Mouse (Mus musculus) spleen, adult 2 months (tissue): ENCODE results near the gene Itga7.

Experiments
- CTCF ChIP-seq: fragments of 200-500 bp; IDR thresholded peaks from 2 replicates; pipeline ENCODE4 v1.5.1; 2011; ENCODE audit warnings: mild to moderate bottlenecking, inconsistent platforms; ENCODE audit not compliant: insufficient read depth, insufficient read length, insufficient replicate concordance; ENCODE audit errors: extremely low read depth
- POLR2A ChIP-seq: fragments of 200-500 bp; IDR thresholded peaks from 2 replicates; pipeline ENCODE4 v1.6.1; 2011; ENCODE audit warnings: low read depth, low read length, inconsistent platforms

- TF ChIP-seq POLR2A = no peak
- TF ChIP-seq CTCF = no peak
These were observed 36.1 kb upstream of the Itga7 start for GRCm38 (mm10) chr10:128897501-128897900.
